Mouse (Mus musculus) urinary bladder, adult 2 months (tissue): ENCODE results near the gene Lrmda. TPM values are rescaled to one million over a fixed set of nuclear protein-coding genes. Genes with fewer than 3 reads are reported as not detected.

Source experiments
- DNase-seq: peaks from one replicate; pipeline ENCODE4 v3.0.0; 2022; ENCODE audit warnings: low spot score
- polyA plus RNA-seq: library from polyadenylated mRNA; depleted of rRNA; stranded (reverse); fragments of >200 nt; gene quantifications from 2 replicates; pipeline ENCODE4 v1.2.3, GENCODE M21; 2012

Lrmda gene
- polyA plus RNA-seq, 1 experiment, result 0.74 TPM

GRCm38 (mm10) chr14:22326218-22326964 is 306.9 kb downstream of the Lrmda start:
- no peak for DNase-seq

GRCm38 (mm10) chr14:22329191-22329590 is 309.7 kb downstream of the Lrmda start:
- no peak for DNase-seq

GRCm38 (mm10) chr14:22335101-22335820 is 315.7 kb downstream of the Lrmda start:
- DNase-seq, result no peak

- DNase-seq, result no peak
Measured at GRCm38 (mm10) chr14:22339176-22339575, 319.7 kb downstream of the Lrmda start.

- DNase-seq, result no peak
Measured at GRCm38 (mm10) chr14:22343357-22343756, 323.8 kb downstream of the Lrmda start.

- no peak for DNase-seq
Measured at GRCm38 (mm10) chr14:22345248-22345647, 325.7 kb downstream of the Lrmda start.

GRCm38 (mm10) chr14:22353626-22354025 is 334.1 kb downstream of the Lrmda start:
- DNase-seq, result no peak

GRCm38 (mm10) chr14:22354769-22355574 is 335.5 kb downstream of the Lrmda start:
- no peak for DNase-seq

GRCm38 (mm10) chr14:22357991-22358503 is 338.5 kb downstream of the Lrmda start:
- DNase-seq, result no peak

GRCm38 (mm10) chr14:22364010-22364748 is 344.7 kb downstream of the Lrmda start:
- no peak for DNase-seq

- DNase-seq, result no peak
Measured at GRCm38 (mm10) chr14:22364771-22365355, 345.4 kb downstream of the Lrmda start.

GRCm38 (mm10) chr14:22367615-22368014 is 348.1 kb downstream of the Lrmda start:
- no peak for DNase-seq

GRCm38 (mm10) chr14:22371136-22371535 is 351.6 kb downstream of the Lrmda start:
- no peak for DNase-seq

GRCm38 (mm10) chr14:22372666-22373360 is 353.3 kb downstream of the Lrmda start:
- DNase-seq, result no peak

GRCm38 (mm10) chr14:22373361-22373745 is 353.8 kb downstream of the Lrmda start:
- DNase-seq, result no peak

- no peak for DNase-seq
Measured at GRCm38 (mm10) chr14:22377148-22377547, 357.6 kb downstream of the Lrmda start.

- no peak for DNase-seq
Measured at GRCm38 (mm10) chr14:22382101-22382500, 362.6 kb downstream of the Lrmda start.

- DNase-seq, result no peak
Measured at GRCm38 (mm10) chr14:22393616-22394015, 374.1 kb downstream of the Lrmda start.

- DNase-seq, result no peak
Measured at GRCm38 (mm10) chr14:22402411-22402810, 382.9 kb downstream of the Lrmda start.

- no peak for DNase-seq
Measured at GRCm38 (mm10) chr14:22406623-22407022, 387.1 kb downstream of the Lrmda start.
